Mouse (Mus musculus) macrophage (primary cell): ENCODE data around the gene Ndufs2. TPM values are rescaled to one million over a fixed set of nuclear protein-coding genes. Genes with fewer than 3 reads are reported as not detected.
A peak's percentile ranks its signal among the peaks of the same experiment; 100 is the strongest.

Experiments used
- H3K27ac ChIP-seq: fragments of 350-480 bp; formaldehyde crosslinking; 2 replicates; pipeline ENCODE4 v1.9.0; 2021
- H3K36me3 ChIP-seq: fragments of 350-480 bp; formaldehyde crosslinking; 2 replicates; pipeline ENCODE4 v1.9.0; 2021; ENCODE audit errors: inconsistent target
- H3K4me3 ChIP-seq: fragments of 350-480 bp; formaldehyde crosslinking; 2 replicates; pipeline ENCODE4 v1.9.0; 2021; ENCODE audit errors: inconsistent target
- H3K79me2 ChIP-seq: fragments of 350-480 bp; formaldehyde crosslinking; 2 replicates; pipeline ENCODE4 v1.9.0; 2021; ENCODE audit errors: inconsistent target
- WGBS: methylation state at CpG from one replicate; pipeline ENCODE4 v1.1.7; 2026; ENCODE audit warnings: inconsistent platforms; ENCODE audit not compliant: missing documents; 5-methylcytosine and 5-hydroxymethylcytosine counted together
- polyA plus RNA-seq: library from polyadenylated mRNA; stranded (reverse); fragments of 250-400 nt; gene quantifications from 3 replicates; pipeline ENCODE4 v1.2.4, GENCODE M21; 2018; ENCODE audit warnings: inconsistent platforms

Ndufs2 gene
- polyA plus RNA-seq, 1 experiment from 2014 or later = 84.3 TPM

- Histone ChIP-seq H3K27ac (no peak overlapping the region), H3K36me3 (peaks cover 60% of the 10 kb centered on the region), H3K79me2 (peaks cover 86% of the 10 kb centered on the region), H3K4me3 (no peak overlapping the region)
- WGBS = 90% methylated on average over 5 of the region's 6 CpGs
Observed at GRCm38 (mm10) chr1:171237438-171237837, 13.8 kb downstream of the Ndufs2 start.

- H3K27ac ChIP-seq = peak overlapping the region; percentile 99
- H3K36me3 ChIP-seq = peaks cover 47% of the 10 kb centered on the region
- H3K4me3 ChIP-seq = no peak overlapping the region
- 81% methylated on average over 3 of the region's 4 CpGs for WGBS
- peaks cover 86% of the 10 kb centered on the region for H3K79me2 ChIP-seq
Observed at GRCm38 (mm10) chr1:171235791-171236190, 15.4 kb downstream of the Ndufs2 start.

GRCm38 (mm10) chr1:171234538-171234937 lies 16.6 kb downstream of the Ndufs2 start:
- WGBS = 54% methylated on average over 4 of the region's 4 CpGs
- H3K79me2 ChIP-seq = peaks cover 86% of the 10 kb centered on the region
- peak overlapping the region; percentile 99; the same call in 1 of the 2 replicates for H3K4me3 ChIP-seq
- peak overlapping the region; percentile 99 for H3K27ac ChIP-seq
- H3K36me3 ChIP-seq = peaks cover 47% of the 10 kb centered on the region

- Histone ChIP-seq H3K79me2 (peaks cover 88% of the 10 kb centered on the region), H3K4me3 (peak within 1 kb of the TSS; percentile 99), H3K27ac (peak within 1 kb of the TSS; percentile 99), H3K36me3 (peaks cover 47% of the 10 kb centered on the region)
- 4% methylated on average over 14 of the region's 14 CpGs for WGBS
Observed at GRCm38 (mm10) chr1:171234126-171234525, 17.1 kb downstream of the Ndufs2 start, which contains the start of gene Fcer1g. Fcer1g (minus strand) TSS chr1:171234365.

GRCm38 (mm10) chr1:171232800-171233730 lies 18.1 kb downstream of the Ndufs2 start:
- H3K27ac ChIP-seq = peak overlapping the region; percentile 99
- WGBS = 21% methylated on average over 12 of the region's 12 CpGs
- H3K36me3 ChIP-seq = peaks cover 39% of the 10 kb centered on the region
- H3K79me2 ChIP-seq = peaks cover 90% of the 10 kb centered on the region
- H3K4me3 ChIP-seq = peak overlapping the region; percentile 99

GRCm38 (mm10) chr1:171232348-171232747 lies 18.8 kb downstream of the Ndufs2 start:
- peak overlapping the region; percentile 99 for H3K4me3 ChIP-seq
- 32% methylated on average over 5 of the region's 5 CpGs for WGBS
- H3K27ac ChIP-seq = peak overlapping the region; percentile 99
- H3K36me3 ChIP-seq = peaks cover 32% of the 10 kb centered on the region
- H3K79me2 ChIP-seq = peaks cover 90% of the 10 kb centered on the region

- peak overlapping the region; percentile 99 for H3K27ac ChIP-seq
- H3K4me3 ChIP-seq = peak overlapping the region; percentile 99
- WGBS = 5% methylated on average over 4 of the region's 4 CpGs
- peaks cover 85% of the 10 kb centered on the region for H3K79me2 ChIP-seq
- peaks cover 27% of the 10 kb centered on the region; the same call in 1 of the 2 replicates for H3K36me3 ChIP-seq
Observed at GRCm38 (mm10) chr1:171231844-171232243, 19.3 kb downstream of the Ndufs2 start.

- peaks cover 21% of the 10 kb centered on the region; the same call in 1 of the 2 replicates for H3K36me3 ChIP-seq
- 97% methylated on average over 3 of the region's 3 CpGs for WGBS
- peaks cover 68% of the 10 kb centered on the region for H3K79me2 ChIP-seq
- peak overlapping the region; percentile 99; the same call in 1 of the 2 replicates for H3K27ac ChIP-seq
- no peak overlapping the region for H3K4me3 ChIP-seq
Observed at GRCm38 (mm10) chr1:171230215-171230614, 21.0 kb downstream of the Ndufs2 start.

- Histone ChIP-seq H3K36me3 (peaks cover 21% of the 10 kb centered on the region; the same call in 1 of the 2 replicates), H3K4me3 (no peak overlapping the region), H3K79me2 (peaks cover 67% of the 10 kb centered on the region), H3K27ac (0 out of 2 replicates have a peak overlapping the region, but pooled peaks have one; percentile 99)
- WGBS = 97% methylated on average over 6 of the region's 6 CpGs
Observed at GRCm38 (mm10) chr1:171229750-171230149, 21.4 kb downstream of the Ndufs2 start.

- WGBS = 85% methylated on average over 1 of the region's 1 CpGs
- Histone ChIP-seq H3K79me2 (peaks cover 55% of the 10 kb centered on the region), H3K4me3 (no peak overlapping the region), H3K27ac (no peak overlapping the region), H3K36me3 (peaks cover 21% of the 10 kb centered on the region; the same call in 1 of the 2 replicates)
Observed at GRCm38 (mm10) chr1:171227879-171228278, 23.3 kb downstream of the Ndufs2 start.

GRCm38 (mm10) chr1:171226780-171227179 lies 24.4 kb downstream of the Ndufs2 start:
- Histone ChIP-seq H3K79me2 (peaks cover 45% of the 10 kb centered on the region), H3K36me3 (peaks cover 21% of the 10 kb centered on the region; the same call in 1 of the 2 replicates), H3K4me3 (no peak overlapping the region), H3K27ac (peak overlapping the region; percentile 54)
- WGBS = 69% methylated on average over 3 of the region's 4 CpGs

- WGBS = 93% methylated on average over 5 of the region's 5 CpGs
- H3K4me3 ChIP-seq = no peak within 1 kb of the TSS
- peaks cover 35% of the 10 kb centered on the region for H3K79me2 ChIP-seq
- peaks cover 15% of the 10 kb centered on the region for H3K36me3 ChIP-seq
- H3K27ac ChIP-seq = peak within 1 kb of the TSS; percentile 54
Observed at GRCm38 (mm10) chr1:171224857-171225256, 26.3 kb downstream of the Ndufs2 start, which contains the start of gene Apoa2. Apoa2 (plus strand) TSS chr1:171225054.

GRCm38 (mm10) chr1:171223796-171224195 lies 27.4 kb downstream of the Ndufs2 start:
- Histone ChIP-seq H3K79me2 (peaks cover 24% of the 10 kb centered on the region), H3K4me3 (no peak overlapping the region), H3K36me3 (peaks cover 17% of the 10 kb centered on the region), H3K27ac (no peak overlapping the region)
- 90% methylated on average over 2 of the region's 2 CpGs for WGBS

- peak overlapping the region; percentile 88; the same call in 1 of the 2 replicates for H3K4me3 ChIP-seq
- peaks cover 18% of the 10 kb centered on the region for H3K79me2 ChIP-seq
- H3K36me3 ChIP-seq = peaks cover 23% of the 10 kb centered on the region
- WGBS = 74% methylated on average over 6 of the region's 6 CpGs
- peak overlapping the region; percentile 72 for H3K27ac ChIP-seq
Observed at GRCm38 (mm10) chr1:171223168-171223567, 28.0 kb downstream of the Ndufs2 start.
